Mouse (Mus musculus) right cerebral cortex, postnatal 10 days (tissue): ENCODE measurements around the gene Elf2.

Experiments used
- DNase-seq, 2 experiments: peaks; one replicate each; pipeline ENCODE4 v3.0.0; 2021; ENCODE audit warnings: low spot score in 2 of 2

The Elf2 gene

GRCm38 (mm10) chr3:51213111-51213510 lies 127.4 kb downstream of the Elf2 start:
- DNase-seq = no peak

GRCm38 (mm10) chr3:51210485-51210884 lies 130.0 kb downstream of the Elf2 start:
- DNase-seq = no peak

DNA sequence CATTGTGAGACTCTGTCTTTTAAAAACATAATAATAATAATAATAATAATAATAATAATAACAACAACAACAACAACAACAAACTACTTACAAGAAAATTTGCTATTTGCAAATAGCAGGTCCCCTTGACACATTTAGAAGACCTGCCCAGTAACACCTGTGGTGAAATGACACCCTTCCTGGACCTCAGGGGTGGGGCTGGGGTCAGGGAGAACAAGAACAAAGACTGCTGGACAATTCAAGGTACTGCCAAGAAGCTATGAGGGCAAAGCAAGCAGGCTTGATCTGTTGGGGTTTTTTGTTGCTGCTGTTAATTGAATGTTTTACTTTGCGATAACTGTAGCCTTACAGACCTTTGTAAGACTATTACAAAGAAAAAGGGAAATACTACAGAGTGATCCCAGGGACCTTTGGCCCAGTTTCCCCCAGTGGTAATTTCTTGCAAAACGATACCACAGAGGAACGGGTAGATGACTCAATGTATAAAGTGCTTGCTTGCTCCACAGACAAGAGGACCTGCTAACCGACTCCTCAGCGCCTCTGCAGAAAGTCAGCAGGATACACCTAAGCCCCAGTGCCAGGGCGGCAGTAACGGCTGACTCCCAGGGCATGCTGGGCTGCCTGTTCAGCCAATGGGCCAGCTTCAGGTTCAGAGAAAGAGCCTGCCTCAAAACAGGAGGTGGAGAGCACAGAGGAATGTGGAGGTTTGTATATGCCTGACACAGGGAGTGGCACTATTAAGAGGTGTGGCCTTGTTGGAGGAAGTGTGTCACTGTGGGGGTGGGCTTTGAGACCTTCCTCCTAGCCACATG lies 130.8 kb downstream of the Elf2 start:
- DNase-seq = no peak

GRCm38 (mm10) chr3:51208633-51209032 lies 131.8 kb downstream of the Elf2 start:
- DNase-seq = no peak

- no peak for DNase-seq
Measured at GRCm38 (mm10) chr3:51206521-51206920, 133.9 kb downstream of the Elf2 start.

DNA sequence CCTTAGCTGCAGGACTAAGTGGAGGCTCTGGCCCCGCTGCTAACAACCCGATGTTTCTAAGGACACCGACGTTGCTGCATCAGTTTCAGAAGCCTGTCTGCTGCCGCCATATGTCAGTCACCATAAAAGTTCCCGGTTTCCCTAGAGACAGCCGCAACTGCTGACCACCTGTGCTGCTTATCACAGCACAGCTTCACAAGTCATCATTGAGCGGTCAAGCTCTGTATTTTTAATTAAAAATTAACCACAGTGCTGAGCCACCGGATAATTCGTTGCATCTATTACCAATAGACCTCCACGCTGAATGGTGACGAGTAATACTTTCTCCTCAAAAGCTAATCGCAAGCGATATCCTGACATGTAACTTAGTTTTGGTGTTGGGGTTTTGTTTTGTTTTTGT lies 135.6 kb downstream of the Elf2 start:
- no peak for DNase-seq

DNA sequence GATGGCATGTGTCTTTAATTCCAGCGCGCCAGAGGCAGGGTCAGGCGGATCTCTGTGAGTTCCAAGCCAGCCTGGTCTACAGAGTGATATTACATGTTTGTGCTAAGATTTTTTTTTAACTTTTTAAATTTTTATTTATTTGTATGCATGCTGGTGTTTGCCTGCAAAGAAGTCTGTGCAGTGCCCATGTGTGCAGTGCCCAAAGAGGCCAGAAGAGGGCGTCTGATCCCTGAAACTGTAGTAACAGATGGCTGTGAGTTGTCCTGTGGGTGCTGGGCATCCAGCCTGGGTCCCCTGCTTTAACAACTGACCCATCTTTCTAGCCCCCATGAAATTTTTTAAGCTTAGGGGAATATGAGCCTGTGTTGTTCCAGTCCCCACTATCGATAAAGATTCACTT lies 136.0 kb downstream of the Elf2 start:
- no peak for DNase-seq

- DNase-seq = no peak
Measured at GRCm38 (mm10) chr3:51203906-51204305, 136.6 kb downstream of the Elf2 start.
